8 mouse cellular contexts compared by ENCODE assay signal in the genomic region with DNA sequence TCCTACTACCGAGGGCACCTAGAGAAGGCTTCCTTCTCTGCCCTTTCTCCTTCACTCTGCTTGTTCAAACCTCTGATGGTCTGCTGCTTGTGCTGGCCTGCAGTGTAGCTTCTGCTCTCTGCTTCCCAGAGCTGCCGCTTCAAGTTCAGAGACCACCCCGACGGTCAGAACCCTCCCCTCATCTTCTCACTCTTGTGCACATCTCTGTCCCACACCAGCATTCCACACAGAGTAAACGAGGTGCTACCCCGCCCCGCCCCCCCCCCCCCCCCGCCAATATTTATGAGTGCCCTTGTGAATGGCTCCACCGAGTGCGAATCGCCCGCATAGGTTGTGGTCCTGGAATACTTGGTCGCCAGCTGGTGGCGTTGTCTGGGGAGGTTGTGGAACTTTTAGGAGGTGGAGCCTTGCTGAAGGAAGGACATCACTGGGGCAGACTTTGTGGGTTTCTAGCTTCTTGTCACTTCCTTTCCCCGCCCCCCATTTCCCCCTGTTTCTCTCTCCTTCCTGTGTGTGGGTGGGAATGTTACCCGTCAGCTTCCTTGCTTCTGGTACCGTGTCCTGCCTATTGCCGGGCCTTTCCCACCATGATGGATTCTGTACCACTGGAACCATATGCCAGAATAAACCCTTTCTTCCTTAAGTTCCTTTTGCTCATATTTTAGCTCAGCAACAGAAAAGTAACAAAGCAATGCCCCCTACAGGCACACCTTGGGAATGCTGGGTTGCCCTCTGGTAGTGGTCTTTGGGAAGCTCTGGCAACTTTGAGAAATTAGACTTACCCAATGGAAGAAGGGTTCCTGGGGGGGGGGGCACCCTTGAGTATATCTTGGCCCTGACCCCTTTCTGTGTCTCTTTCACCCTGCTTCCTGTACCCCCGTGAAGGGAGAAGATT. TPM values are rescaled to one million over a fixed set of nuclear protein-coding genes. Genes with fewer than 3 reads are reported as not detected.
DNase-seq lines count a peak whose midpoint lies in the region; ATAC-seq and TF ChIP-seq lines count a peak whose summit lies in the region.

No protein-coding gene starts in this region.

- no peaks in the 10 kb centered on the region for H3K27me3 ChIP-seq in hindbrain, embryonic 11.5 days (ENCODE audit: control insufficient read depth, insufficient read depth, low read length)
- H3K27me3 ChIP-seq in hindbrain, embryonic 14.5 days (ENCODE audit: control insufficient read depth, insufficient read depth, low read length) = no peaks in the 10 kb centered on the region
- H3K27me3 ChIP-seq in liver, embryonic 14.5 days (ENCODE audit: control insufficient read depth, insufficient read depth, low read length) = no peaks in the 10 kb centered on the region
- H3K27me3 ChIP-seq in small intestine, adult 2 months (ENCODE audit: control insufficient read depth, insufficient read depth, low read length) = no peaks in the 10 kb centered on the region
- H3K27me3 ChIP-seq in forebrain, embryonic 11.5 days (ENCODE audit: control insufficient read depth, insufficient read depth, low read length) = no peaks in the 10 kb centered on the region

- H3K9ac ChIP-seq in hindbrain, embryonic 11.5 days (ENCODE audit: low read depth, low read length) = no peak overlapping the region
- H3K9ac ChIP-seq in hindbrain, embryonic 14.5 days = no peak overlapping the region
- no peak overlapping the region for H3K9ac ChIP-seq in liver, embryonic 14.5 days (replicated peaks)
- no peak overlapping the region for H3K9ac ChIP-seq in forebrain, embryonic 11.5 days (ENCODE audit: low read length)

- H3K27ac ChIP-seq in hindbrain, embryonic 11.5 days (ENCODE audit: low read depth, low read length) = no peak overlapping the region
- H3K27ac ChIP-seq in hindbrain, embryonic 14.5 days = no peak overlapping the region
- no peak overlapping the region for H3K27ac ChIP-seq in liver, embryonic 14.5 days
- H3K27ac ChIP-seq in small intestine, adult 2 months (ENCODE audit: insufficient read depth, low read depth, low read length) = peak overlapping the region; percentile 68
- no peak overlapping the region for H3K27ac ChIP-seq in forebrain, embryonic 11.5 days (ENCODE audit: low read depth, low read length)

- TF ChIP-seq CTCF in liver, embryonic 14.5 days (IDR thresholded peaks at IDR 0.05; ENCODE audit: low read depth) = peak; percentile 44
- TF ChIP-seq CTCF in small intestine, adult 2 months (IDR thresholded peaks at IDR 0.05; ENCODE audit: extremely low read depth, insufficient read length, insufficient replicate concordance, low read depth, low read length) = no peak

- no peak overlapping the region for H3K4me3 ChIP-seq in hindbrain, embryonic 11.5 days (ENCODE audit: low read depth, low read length)
- no peak overlapping the region for H3K4me3 ChIP-seq in hindbrain, embryonic 14.5 days (replicated peaks; ENCODE audit: low read length)
- no peak overlapping the region for H3K4me3 ChIP-seq in liver, embryonic 14.5 days (ENCODE audit: insufficient read depth in 1 of 2, low read depth in 2 of 2, low read length in 2 of 2)
- peak overlapping the region; percentile 6 for H3K4me3 ChIP-seq in small intestine, adult 2 months (ENCODE audit: low read depth, low read length)
- H3K4me3 ChIP-seq in forebrain, embryonic 11.5 days (ENCODE audit: low read depth, low read length) = no peak overlapping the region

- TF ChIP-seq POLR2A in small intestine, adult 2 months (IDR thresholded peaks at IDR 0.05; ENCODE audit: low read depth, low read length) = no peak

- no peak for ATAC-seq in hindbrain, embryonic 11.5 days (ENCODE audit: low FRiP score)
- ATAC-seq in hindbrain, embryonic 14.5 days (ENCODE audit: low FRiP score) = no peak
- peak; percentile 38; the same call in 1 of the 2 replicates for ATAC-seq in liver, embryonic 14.5 days (ENCODE audit: insufficient read depth)
- ATAC-seq in forebrain, embryonic 11.5 days (replicated peaks; ENCODE audit: low FRiP score) = no peak

- peak; percentile 46 for DNase-seq in hindbrain, embryonic 11.5 days (ENCODE audit: low spot score)
- no peak for DNase-seq in hindbrain, embryonic 14.5 days (ENCODE audit: low spot score)
- DNase-seq in T-cell, adult 2 months (ENCODE audit: low spot score) = peak; percentile 79
- DNase-seq in heart, postnatal 4 days = peak; percentile 40
- DNase-seq in liver, embryonic 14.5 days (ENCODE audit: low read depth in 3 of 3, low spot score in 3 of 3) = no peak
- no peak for DNase-seq in urinary bladder, postnatal 25 days (ENCODE audit: low spot score)
- DNase-seq in forebrain, embryonic 11.5 days (ENCODE audit: low spot score) = no peak

- 42% methylated on average over 12 of the region's 19 CpGs for WGBS in hindbrain, embryonic 11.5 days
- WGBS in hindbrain, embryonic 14.5 days = 43% methylated on average over 19 of the region's 19 CpGs
- WGBS in liver, embryonic 14.5 days (ENCODE audit: insufficient replicate concordance) = 7% methylated on average over 19 of the region's 19 CpGs
- WGBS in small intestine, adult 2 months = 41% methylated on average over 19 of the region's 19 CpGs
- whole genome bisulfite sequencing in forebrain, embryonic 11.5 days = 55% methylated on average over 16 of the region's 19 CpGs

- 0 out of 2 replicates have a peak, but pooled peaks cover 6% of the 10 kb centered on the region for H3K4me1 ChIP-seq in hindbrain, embryonic 11.5 days (replicated peaks; ENCODE audit: control insufficient read depth, insufficient read depth, low read length)
- H3K4me1 ChIP-seq in hindbrain, embryonic 14.5 days (replicated peaks; ENCODE audit: control insufficient read depth, insufficient read depth, low read length) = peaks cover 10% of the 10 kb centered on the region
- peaks cover 0 to 22% of the 10 kb centered on the region in 2 experiments; a peak in 2 of 4 replicates for H3K4me1 ChIP-seq in liver, embryonic 14.5 days (replicated peaks; ENCODE audit: control insufficient read depth in 2 of 2, insufficient read depth in 2 of 2, low read length in 1 of 2)
- peaks cover 8% of the 10 kb centered on the region; the same call in 1 of the 2 replicates for H3K4me1 ChIP-seq in small intestine, adult 2 months (ENCODE audit: control insufficient read depth, insufficient read depth, insufficient read length, low read length)
- peaks cover 5% of the 10 kb centered on the region; the same call in 1 of the 2 replicates for H3K4me1 ChIP-seq in forebrain, embryonic 11.5 days (replicated peaks; ENCODE audit: control insufficient read depth, insufficient read depth, low read length)

- no peaks in the 10 kb centered on the region for H3K36me3 ChIP-seq in hindbrain, embryonic 11.5 days (ENCODE audit: control insufficient read depth, insufficient read depth, low read length)
- H3K36me3 ChIP-seq in hindbrain, embryonic 14.5 days (replicated peaks; ENCODE audit: control insufficient read depth, insufficient read depth) = no peaks in the 10 kb centered on the region
- H3K36me3 ChIP-seq in liver, embryonic 14.5 days (replicated peaks; ENCODE audit: control insufficient read depth, insufficient read depth, low read depth) = no peaks in the 10 kb centered on the region
- H3K36me3 ChIP-seq in small intestine, adult 2 months (ENCODE audit: control insufficient read depth, insufficient read depth, low read length) = no peaks in the 10 kb centered on the region
- H3K36me3 ChIP-seq in forebrain, embryonic 11.5 days (ENCODE audit: control insufficient read depth, insufficient read depth, low read length) = no peaks in the 10 kb centered on the region

- H3K9me3 ChIP-seq in hindbrain, embryonic 11.5 days (ENCODE audit: control insufficient read depth, low read length) = no peaks in the 10 kb centered on the region
- H3K9me3 ChIP-seq in hindbrain, embryonic 14.5 days (ENCODE audit: control insufficient read depth, low read length) = no peaks in the 10 kb centered on the region
- H3K9me3 ChIP-seq in liver, embryonic 14.5 days (ENCODE audit: control insufficient read depth, low read length) = no peaks in the 10 kb centered on the region
- no peaks in the 10 kb centered on the region for H3K9me3 ChIP-seq in forebrain, embryonic 11.5 days (ENCODE audit: control insufficient read depth, low read length)

- no peak overlapping the region for H3K4me2 ChIP-seq in hindbrain, embryonic 11.5 days (replicated peaks; ENCODE audit: low read depth, low read length)
- H3K4me2 ChIP-seq in hindbrain, embryonic 14.5 days (replicated peaks) = no peak overlapping the region
- peak overlapping the region; percentile 41 for H3K4me2 ChIP-seq in liver, embryonic 14.5 days (ENCODE audit: low read depth)
- no peak overlapping the region for H3K4me2 ChIP-seq in forebrain, embryonic 11.5 days (ENCODE audit: low read depth, low read length, severe bottlenecking)

- no peak for TF ChIP-seq EP300 in liver, embryonic 14.5 days (IDR thresholded peaks at IDR 0.05; ENCODE audit: low read depth)

RNA-seq across cellular contexts. Expression of gene Gramd1a, which starts 0.6 kb away (rescaled TPM):
- 120 and 125 TPM in 2 replicates for polyA plus RNA-seq in hindbrain, embryonic 11.5 days (2014; fragmentation: Nextera tagmentation; extraction: Ambion mirVana)
- 191 and 198 TPM in 2 replicates for polyA plus RNA-seq in hindbrain, embryonic 14.5 days (2014; fragmentation: Nextera tagmentation; extraction: Ambion mirVana)
- 10 to 100 TPM; 32.9 to 36.0 TPM for total RNA-seq in heart, postnatal 4 days (2021)
- polyA plus RNA-seq in liver, embryonic 14.5 days (2012; rRNA removed) = 19.1 and 19.4 TPM in 2 replicates
- polyA plus RNA-seq in liver, embryonic 14.5 days (2014; fragmentation: Nextera tagmentation; extraction: Ambion mirVana) = 8.0 and 8.5 TPM in 2 replicates
- polyA plus RNA-seq in small intestine, adult 2 months (2012; rRNA removed) = 56.4 and 64.9 TPM in 2 replicates
- 133 and 135 TPM in 2 replicates for polyA plus RNA-seq in forebrain, embryonic 11.5 days (2014; fragmentation: Nextera tagmentation; extraction: Ambion mirVana)

RNA-seq across cellular contexts. Expression of gene Scn1b, which starts 29.5 kb away (rescaled TPM):
- 0.60 and 0.86 TPM in 2 replicates for polyA plus RNA-seq in hindbrain, embryonic 11.5 days (2014; fragmentation: Nextera tagmentation; extraction: Ambion mirVana)
- polyA plus RNA-seq in hindbrain, embryonic 14.5 days (2014; fragmentation: Nextera tagmentation; extraction: Ambion mirVana) = 13.0 and 18.3 TPM in 2 replicates
- total RNA-seq in heart, postnatal 4 days (2021) = 10 to 100 TPM in 1 of 2 experiments, 1 to 10 TPM in 1; 8.2 to 10.4 TPM
- polyA plus RNA-seq in liver, embryonic 14.5 days (2012; rRNA removed) = 0.97 and 1.0 TPM in 2 replicates
- 0.45 and 0.52 TPM in 2 replicates for polyA plus RNA-seq in liver, embryonic 14.5 days (2014; fragmentation: Nextera tagmentation; extraction: Ambion mirVana)
- 11.1 and 19.6 TPM in 2 replicates for polyA plus RNA-seq in small intestine, adult 2 months (2012; rRNA removed)
- 0.84 and 1.2 TPM in 2 replicates for polyA plus RNA-seq in forebrain, embryonic 11.5 days (2014; fragmentation: Nextera tagmentation; extraction: Ambion mirVana)

RNA-seq across cellular contexts. Expression of gene Hpn, which starts 41.2 kb away (rescaled TPM):
- polyA plus RNA-seq in hindbrain, embryonic 11.5 days (2014; fragmentation: Nextera tagmentation; extraction: Ambion mirVana) = 0.56 and 1.4 TPM in 2 replicates
- polyA plus RNA-seq in hindbrain, embryonic 14.5 days (2014; fragmentation: Nextera tagmentation; extraction: Ambion mirVana) = 0.55 and 0.67 TPM in 2 replicates
- 1 to 10 TPM; 2.2 to 2.6 TPM for total RNA-seq in heart, postnatal 4 days (2021)
- polyA plus RNA-seq in liver, embryonic 14.5 days (2012; rRNA removed) = 44.7 and 48.0 TPM in 2 replicates
- 43.3 and 44.8 TPM in 2 replicates for polyA plus RNA-seq in liver, embryonic 14.5 days (2014; fragmentation: Nextera tagmentation; extraction: Ambion mirVana)
- polyA plus RNA-seq in small intestine, adult 2 months (2012; rRNA removed) = 4.2 and 27.5 TPM in 2 replicates
- 0.29 and 0.39 TPM in 2 replicates for polyA plus RNA-seq in forebrain, embryonic 11.5 days (2014; fragmentation: Nextera tagmentation; extraction: Ambion mirVana)

Comparison
In these comparisons a context has a peak if more than half of its experiments do, and no peak if none do; other contexts are left out.
1. DNase-seq: peak in hindbrain, embryonic 11.5 days (single experiment), T-cell, adult 2 months (single experiment) and heart, postnatal 4 days (single experiment); none in hindbrain, embryonic 14.5 days (single experiment), liver, embryonic 14.5 days (0 of 3), urinary bladder, postnatal 25 days (single experiment) and forebrain, embryonic 11.5 days (single experiment).